Mouse (Mus musculus) urinary bladder, postnatal 4 days (tissue): ENCODE data around the gene Tmed9.

Source experiments
- DNase-seq, 2 experiments: peaks; one replicate each; pipeline ENCODE4 v3.0.0; 2021 to 2022; ENCODE audit warnings: low spot score in 2 of 2

The Tmed9 gene

GRCm38 (mm10) chr13:55573432-55573831 lies at the start of gene Tmed9:
Gene Tmed9 (plus strand): TSS chr13:55573732.
- DNase-seq: no peak

DNA sequence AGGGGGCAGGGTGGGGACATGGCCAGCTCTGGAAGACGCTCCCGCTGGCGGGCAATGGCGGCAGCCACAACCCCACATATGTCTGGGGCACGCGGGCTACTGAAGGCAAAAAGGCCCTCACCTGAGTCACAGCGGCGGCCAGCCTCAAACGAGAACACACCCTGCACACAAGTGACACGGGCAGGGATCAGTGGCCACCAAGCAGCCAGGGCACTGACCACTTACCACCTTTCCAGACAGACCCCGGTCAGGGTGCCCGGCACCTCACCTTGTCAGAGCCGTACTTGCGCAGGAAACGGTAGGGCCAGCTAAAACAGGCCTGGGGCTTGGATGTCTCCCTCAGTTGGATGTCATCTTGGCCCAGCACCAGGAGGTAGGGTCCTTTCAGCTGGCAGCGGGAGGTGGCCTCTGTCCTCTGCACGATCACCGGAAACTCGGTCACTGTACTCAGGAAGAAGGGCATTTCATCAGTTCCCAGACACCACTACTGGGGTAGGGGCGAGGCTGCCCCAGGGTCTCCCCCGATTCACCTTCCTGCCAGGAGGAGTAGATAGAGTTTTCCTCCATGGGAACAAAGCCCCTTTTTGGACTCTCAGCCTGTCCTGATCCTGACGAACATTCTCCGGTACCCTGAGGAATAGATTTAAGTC lies 49.5 kb upstream of the Tmed9 start:
- DNase-seq: no peak

- DNase-seq: no peak
Measured at GRCm38 (mm10) chr13:55525733-55526553, 47.6 kb upstream of the Tmed9 start.

DNA sequence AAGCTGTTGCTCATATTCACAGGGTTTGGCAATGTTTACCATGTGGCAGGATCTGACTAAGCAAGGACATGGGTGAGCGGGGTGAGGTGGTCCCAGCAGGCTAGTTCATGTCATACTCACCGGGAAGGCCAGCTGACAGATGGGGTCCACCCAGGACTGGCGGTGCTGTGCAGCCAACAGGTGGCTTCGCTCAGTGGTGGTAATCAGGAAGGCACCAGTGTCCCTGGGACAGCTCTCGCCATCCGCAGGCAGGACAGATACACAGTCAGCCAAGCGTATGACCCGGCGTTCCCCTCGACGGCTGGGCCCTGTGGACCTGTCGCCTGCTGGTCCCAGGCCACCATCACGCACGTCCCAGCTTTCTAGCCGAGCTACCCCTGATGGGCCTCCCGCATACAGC lies 46.3 kb upstream of the Tmed9 start:
- DNase-seq: no peak

DNA sequence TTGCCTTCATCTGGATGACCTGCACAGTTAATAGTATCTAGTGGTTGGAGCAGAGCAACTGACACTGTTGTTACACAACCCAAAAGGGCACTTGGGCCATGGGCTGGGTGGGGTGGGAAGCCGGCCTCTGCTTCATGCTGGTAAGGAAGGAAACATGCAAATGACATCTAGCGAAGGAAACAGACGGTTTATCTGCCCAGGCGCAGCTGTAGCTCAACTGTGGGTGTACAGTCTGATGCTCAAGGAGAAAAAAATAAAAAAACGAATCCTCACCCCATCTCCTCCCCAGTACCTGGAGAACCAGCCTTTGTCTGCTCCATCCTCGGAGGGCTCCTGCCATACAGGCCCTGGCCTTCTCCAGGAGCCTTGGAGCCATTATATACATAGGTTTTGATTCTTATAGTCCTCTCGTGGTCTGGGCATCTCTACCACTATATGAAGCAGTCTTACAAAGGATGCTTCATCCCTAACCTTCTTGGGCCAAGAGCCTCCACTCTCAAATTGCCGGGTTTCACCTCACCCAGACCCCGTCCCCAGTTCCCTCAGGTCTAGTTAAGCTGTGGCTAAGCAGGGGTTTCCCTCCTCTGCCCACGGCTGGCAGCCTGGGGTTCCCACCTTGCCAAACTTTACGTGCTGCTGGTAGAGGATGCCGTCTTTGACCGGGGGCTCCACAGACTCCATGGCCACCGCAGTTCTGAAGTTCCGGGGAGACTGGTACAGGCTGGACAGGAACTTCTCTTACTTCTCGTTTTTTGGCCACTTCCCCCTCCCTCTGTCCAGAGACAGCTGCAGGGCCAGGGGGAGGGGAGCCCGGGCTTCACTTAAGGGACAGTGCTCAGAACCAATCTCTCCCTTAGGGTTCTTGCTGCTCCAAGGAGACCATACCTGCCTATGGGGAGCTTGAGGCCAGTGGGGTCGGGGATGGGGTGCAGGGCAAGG lies 45.4 kb upstream of the Tmed9 start:
- no peak for DNase-seq

DNA sequence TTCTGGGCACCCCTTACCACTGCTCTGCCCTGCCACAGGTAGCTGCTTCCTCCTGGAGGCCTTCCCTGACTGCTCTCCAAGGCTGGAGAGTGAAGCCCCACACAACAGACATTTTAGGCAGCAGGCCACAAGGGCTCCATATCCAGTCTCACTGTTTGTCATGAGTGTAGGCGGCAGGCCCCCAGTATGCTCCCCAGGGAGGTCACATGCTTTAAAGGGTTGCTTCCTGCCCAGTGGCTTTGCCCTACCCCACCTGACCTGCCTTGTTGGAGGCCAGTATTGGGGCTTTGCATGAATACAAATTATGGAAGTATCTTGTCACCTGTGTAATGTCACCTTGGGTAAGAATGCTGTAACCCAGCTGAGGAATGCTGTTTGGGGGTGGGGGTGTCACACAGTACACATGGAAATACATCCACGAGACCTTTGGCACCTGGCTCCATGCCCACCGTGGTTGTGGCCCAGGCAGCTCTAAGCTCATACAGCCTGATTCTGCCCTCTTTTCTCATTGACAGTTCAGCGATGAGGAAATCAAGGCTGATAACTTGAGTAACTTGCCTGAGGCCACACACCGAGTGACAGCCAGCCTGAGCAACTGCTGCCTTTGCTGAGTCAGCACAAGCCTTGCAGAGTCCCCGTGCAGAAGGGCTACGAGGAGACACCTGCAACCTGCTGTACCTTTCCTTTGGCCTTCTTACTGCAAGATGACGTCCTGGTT lies 44.2 kb upstream of the Tmed9 start, which contains the start of gene Dok3:
Gene Dok3 (minus strand): TSS at position 99 of the 718 bp plus-strand sequence.
- no peak for DNase-seq

GRCm38 (mm10) chr13:55535191-55535590 lies 38.3 kb upstream of the Tmed9 start:
- DNase-seq: no peak

DNA sequence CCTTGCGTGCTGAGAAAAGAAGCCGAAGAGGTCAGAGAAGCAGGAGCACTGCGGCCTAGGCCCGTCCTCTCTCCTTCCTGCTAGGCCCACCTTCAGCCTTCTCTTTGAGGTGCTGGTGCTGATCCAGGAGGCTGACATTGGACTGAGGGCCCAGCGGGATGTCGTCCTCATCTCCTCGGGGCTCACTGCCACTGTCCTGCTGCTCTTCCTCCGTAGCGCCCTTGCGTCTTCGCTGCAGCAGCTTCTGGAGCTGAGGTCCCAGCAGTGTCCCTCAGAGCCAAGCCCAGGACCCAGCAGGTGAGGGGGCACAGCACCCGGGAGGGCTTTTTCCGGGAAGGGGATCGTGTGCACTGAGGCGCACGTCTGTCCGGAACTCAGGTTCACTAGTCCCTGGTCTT lies 37.7 kb upstream of the Tmed9 start:
- no peak for DNase-seq

DNA sequence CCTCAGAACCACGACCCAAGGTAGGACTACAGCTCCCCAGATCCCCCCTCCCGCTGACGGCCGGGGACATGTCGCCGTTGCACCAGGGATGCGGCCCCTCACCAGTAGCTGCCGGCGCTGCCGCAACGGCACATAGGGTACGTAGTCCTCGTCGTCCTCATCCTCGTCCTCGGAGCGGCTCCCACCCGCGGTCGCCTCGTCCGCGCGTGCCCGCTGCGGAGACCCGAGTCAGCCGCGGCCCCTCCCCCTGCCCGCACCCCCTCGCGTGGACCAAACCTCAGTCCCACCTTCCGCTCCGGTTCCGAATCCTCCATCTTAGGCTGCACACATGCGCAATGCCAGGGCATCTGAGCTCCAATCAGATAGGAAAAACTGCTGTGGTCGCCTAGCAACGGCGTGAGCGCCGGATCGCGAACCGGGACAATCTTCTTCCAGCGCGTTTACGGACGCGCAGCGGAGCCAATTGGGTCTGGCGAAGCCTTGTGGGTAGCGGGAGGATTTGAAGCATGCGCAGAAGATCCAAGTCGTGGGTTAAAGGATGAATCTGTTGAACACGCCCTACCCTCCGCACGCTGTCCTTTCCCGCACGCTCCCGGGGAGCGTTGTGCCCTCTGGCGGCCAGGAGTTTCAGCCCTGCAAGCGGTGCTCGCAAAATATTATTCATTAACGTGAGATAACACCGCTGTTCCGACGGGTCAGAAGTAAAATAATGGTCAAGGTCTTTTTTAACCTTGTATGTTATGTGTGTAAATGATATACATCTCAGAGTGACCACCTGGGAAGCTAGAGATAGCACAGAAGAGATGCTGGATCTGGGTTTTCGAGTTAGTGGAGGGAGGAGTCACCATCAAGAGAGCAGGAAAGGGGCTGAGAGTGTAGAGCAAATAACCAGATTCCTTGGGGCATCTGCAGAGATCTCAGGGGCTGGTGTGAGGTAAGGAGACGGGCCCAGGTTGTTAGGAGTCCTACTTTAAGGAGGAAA lies 37.0 kb upstream of the Tmed9 start, which contains the start of gene Ddx41:
Gene Ddx41 (minus strand): TSS at position 465 of the 982 bp plus-strand sequence.
- DNase-seq: peak; percentile 98 to 99

DNA sequence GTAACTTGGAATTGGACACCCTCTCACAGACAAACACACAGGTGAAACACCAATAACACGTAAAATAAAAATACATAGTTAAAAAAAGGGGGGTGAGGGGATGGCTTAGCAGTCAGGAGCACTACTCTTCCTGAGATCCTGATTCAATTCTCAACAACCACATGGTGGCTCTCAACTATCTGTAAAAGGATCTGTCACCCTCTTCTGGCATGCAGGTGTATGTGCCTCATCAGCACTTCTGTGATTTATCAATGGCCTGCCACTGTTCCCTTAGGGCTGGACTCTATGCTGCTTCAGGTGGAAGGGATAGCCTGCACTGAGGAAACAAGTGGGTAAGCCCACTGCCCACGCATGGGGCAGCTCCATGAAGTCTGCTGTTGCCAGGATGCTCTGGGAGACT lies 32.6 kb upstream of the Tmed9 start:
- DNase-seq: no peak

GRCm38 (mm10) chr13:55542891-55543290 lies 30.6 kb upstream of the Tmed9 start:
- DNase-seq: no peak

- no peak for DNase-seq
Measured at GRCm38 (mm10) chr13:55543447-55543846, 30.1 kb upstream of the Tmed9 start.

GRCm38 (mm10) chr13:55544792-55545191 lies 28.7 kb upstream of the Tmed9 start:
- no peak for DNase-seq

- no peak for DNase-seq
Measured at GRCm38 (mm10) chr13:55547916-55548315, 25.6 kb upstream of the Tmed9 start.

- no peak for DNase-seq
Measured at GRCm38 (mm10) chr13:55548426-55548825, 25.1 kb upstream of the Tmed9 start.

GRCm38 (mm10) chr13:55549061-55549460 lies 24.5 kb upstream of the Tmed9 start:
- no peak for DNase-seq

DNA sequence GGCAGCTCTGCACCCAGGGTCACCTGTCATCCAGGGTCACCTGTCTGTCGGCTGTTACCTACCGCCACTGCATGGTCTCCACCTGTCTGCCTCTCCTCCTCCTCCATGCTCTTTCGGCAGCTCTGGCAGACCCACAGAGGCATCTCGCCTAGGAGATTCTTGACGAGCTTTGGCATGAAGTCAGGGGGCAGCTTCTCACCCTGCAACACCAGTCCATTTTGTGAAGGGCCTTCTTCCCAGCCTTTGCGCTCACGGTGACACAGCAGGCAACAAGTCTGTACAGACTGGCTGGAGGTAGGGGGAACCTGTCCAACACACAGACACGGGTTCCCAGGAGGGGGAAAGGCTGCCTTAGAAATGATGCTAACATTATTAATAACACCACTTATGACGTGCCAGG lies 17.6 kb upstream of the Tmed9 start:
- no peak for DNase-seq

DNA sequence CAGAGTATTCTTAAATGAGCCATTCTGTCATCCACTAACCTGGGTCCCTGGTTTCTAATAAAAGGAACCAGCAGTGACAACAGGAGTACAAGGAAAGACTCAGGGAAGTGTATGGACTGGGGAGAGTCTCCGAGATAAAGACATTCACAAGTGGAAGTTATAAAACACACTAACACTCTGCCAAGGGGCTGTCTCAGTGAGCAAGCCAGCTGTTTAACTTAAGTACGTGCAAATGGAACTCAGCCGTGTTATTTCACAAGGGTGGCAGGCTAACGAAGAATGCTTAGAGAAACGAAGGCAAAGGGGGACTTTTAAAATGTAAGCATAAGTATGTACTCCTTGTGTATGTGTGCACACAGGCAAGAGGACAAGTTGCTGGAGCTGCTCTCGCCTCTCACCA lies 16.0 kb upstream of the Tmed9 start:
- no peak for DNase-seq

- DNase-seq: no peak
Measured at GRCm38 (mm10) chr13:55563266-55563879, 10.2 kb upstream of the Tmed9 start.

DNA sequence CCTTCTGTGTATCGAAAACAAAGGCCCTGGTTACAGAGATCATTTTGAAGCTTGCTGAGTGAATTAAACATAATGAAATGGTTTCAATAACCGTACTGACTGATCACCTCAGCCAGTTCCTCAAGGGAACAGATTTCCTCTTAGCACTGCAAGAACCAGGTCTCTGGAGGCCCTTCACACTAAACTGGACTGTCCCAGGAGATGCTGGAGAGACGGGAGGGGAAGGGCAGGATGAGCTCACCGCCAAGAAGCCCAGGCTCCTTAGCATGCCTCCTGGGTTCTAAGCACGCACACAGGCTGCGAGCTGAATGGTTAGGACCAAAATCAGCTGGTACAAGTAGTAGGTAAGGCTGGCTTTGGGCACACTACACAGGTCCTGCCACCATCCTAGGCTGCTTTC lies 6.5 kb upstream of the Tmed9 start:
- no peak for DNase-seq
